Mouse (Mus musculus) liver, postnatal 0 days (tissue): ENCODE results near the gene Gm2956.
"Not testable (repeated sequence)": the region's sequence is repeated elsewhere in the genome, so short reads cannot be mapped to it uniquely, and the experiment has no call there.

Source experiments
- CTCF ChIP-seq: sonication (generic); IDR thresholded peaks from 2 replicates; pipeline ENCODE4 v1.5.1; 2016; ENCODE audit warnings: antibody characterized with exemption, low read depth
- EP300 ChIP-seq: IDR thresholded peaks from 2 replicates; pipeline ENCODE4 v1.6.1; 2016; ENCODE audit warnings: antibody characterized with exemption, low read depth, mild to moderate bottlenecking

DNA sequence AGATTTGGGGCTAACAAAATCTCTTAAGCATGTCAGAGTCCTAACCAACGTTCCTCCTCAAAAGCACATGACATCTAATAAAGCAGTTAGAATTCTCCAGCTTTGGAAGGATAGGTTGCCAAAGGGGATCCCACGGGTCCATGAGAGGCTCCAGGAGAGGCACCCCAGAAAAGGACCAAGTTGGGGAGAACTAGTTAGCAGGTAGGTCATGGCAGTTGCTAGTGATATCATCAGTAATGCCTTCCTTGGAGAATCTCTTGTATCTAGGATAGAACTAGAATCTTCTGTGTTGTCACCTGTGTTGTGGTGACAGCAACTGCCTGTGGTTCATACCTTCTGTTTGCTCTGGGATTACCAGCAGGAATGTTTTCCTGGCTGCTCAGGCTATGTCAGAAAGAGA lies 62.4 kb downstream of the Gm2956 start, which contains the start of gene Gm10413:
- TF ChIP-seq EP300, CTCF: not testable (repeated sequence)
